Comparison of ENCODE assay signal across 26 mouse cellular contexts in the genomic region with DNA sequence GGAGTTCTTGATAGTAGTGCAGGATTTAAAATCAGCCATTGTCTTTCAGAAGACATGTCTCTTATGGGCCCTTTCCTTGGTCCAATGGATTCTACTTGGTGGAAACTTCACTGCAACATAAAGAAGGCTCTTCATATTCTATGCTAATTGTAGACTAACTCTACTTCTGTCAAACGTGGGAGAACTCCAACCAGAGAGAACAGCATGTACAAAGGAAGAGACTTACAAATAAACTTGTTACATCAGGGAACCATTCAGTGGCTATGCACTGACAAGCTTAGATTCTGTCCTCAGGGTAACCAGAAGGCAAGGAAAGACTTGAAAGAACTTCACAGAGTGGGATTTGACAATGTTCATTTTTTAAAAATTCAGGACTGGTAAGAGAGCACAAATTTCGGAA.
"Had no signal": no experiment of that assay in that cellular context is flagged by ENCODE, and none has a peak within 500 bp of the region (broad histone marks: within the 10 kb centered on the region; RNA-seq: fewer than 3 reads in every experiment).

No protein-coding gene starts in this region.

- ATAC-seq: inflammation-experienced regulatory T-cells, adult 6 months; intestine, embryonic 15.5 days; intestine, postnatal 0 days; liver, postnatal 0 days had no signal

- H3K9ac ChIP-seq: hindbrain, embryonic 12.5 days; hindbrain, embryonic 14.5 days; intestine, embryonic 15.5 days; limb, embryonic 12.5 days; liver, embryonic 13.5 days; liver, embryonic 15.5 days; liver, postnatal 0 days had no signal

- H3K4me1 ChIP-seq: hindbrain, embryonic 10.5 days; hindbrain, embryonic 12.5 days; intestine, embryonic 15.5 days; limb, embryonic 10.5 days; limb, embryonic 12.5 days; liver, embryonic 13.5 days; liver, embryonic 15.5 days had no signal

- H3K27me3 ChIP-seq: hindbrain, embryonic 12.5 days; intestine, embryonic 15.5 days; limb, embryonic 12.5 days; liver, embryonic 13.5 days; liver, embryonic 15.5 days had no signal

- H3K36me3 ChIP-seq: hindbrain, embryonic 10.5 days; hindbrain, embryonic 12.5 days; intestine, embryonic 15.5 days; limb, embryonic 10.5 days; limb, embryonic 12.5 days; liver, embryonic 13.5 days; liver, embryonic 15.5 days had no signal

- H3K4me3 ChIP-seq: heart, adult 2 months; hindbrain, embryonic 10.5 days; hindbrain, embryonic 12.5 days; intestine, embryonic 15.5 days; left cerebral cortex, adult 2 months; limb, embryonic 10.5 days; limb, embryonic 12.5 days; liver, embryonic 13.5 days; liver, embryonic 15.5 days had no signal

- DNase-seq: gastrocnemius, postnatal 14 days; gastrocnemius, postnatal 36 days; heart, adult 11 months; heart, adult 2 months; heart, postnatal 10 days; heart, postnatal 4 days; kidney, adult 18-20 months; kidney, adult 8-10 months; kidney, postnatal 10 days; kidney, postnatal 25 days; kidney, postnatal 4 days; liver; liver, embryonic 13.5 days; liver, postnatal 0 days had no signal

- H3K4me2 ChIP-seq: heart, embryonic 11.5 days; hindbrain, embryonic 12.5 days; hindbrain, embryonic 14.5 days; intestine, embryonic 15.5 days; limb, embryonic 12.5 days; liver, embryonic 11.5 days; liver, embryonic 13.5 days; liver, embryonic 15.5 days had no signal

- H3K27ac ChIP-seq: heart, adult 2 months; hindbrain, embryonic 10.5 days; hindbrain, embryonic 12.5 days; hindbrain, embryonic 14.5 days; intestine, embryonic 15.5 days; left cerebral cortex, adult 2 months; limb, embryonic 10.5 days; limb, embryonic 12.5 days; liver, embryonic 13.5 days; liver, embryonic 15.5 days had no signal

- H3K9me3 ChIP-seq: hindbrain, embryonic 10.5 days; hindbrain, embryonic 12.5 days; intestine, embryonic 15.5 days; limb, embryonic 10.5 days; limb, embryonic 12.5 days; liver, embryonic 13.5 days; liver, embryonic 15.5 days had no signal
